Mouse (Mus musculus) B cell, adult 2 months (primary cell): Measurements from ENCODE around the gene Osbpl8.
"Not testable (repeated sequence)": the region's sequence is repeated elsewhere in the genome, so short reads cannot be mapped to it uniquely, and the experiment has no call there.

Experiments used
- DNase-seq, 2 experiments: peaks; one replicate each; pipeline ENCODE4 v3.0.0; 2022

The Osbpl8 gene

DNA sequence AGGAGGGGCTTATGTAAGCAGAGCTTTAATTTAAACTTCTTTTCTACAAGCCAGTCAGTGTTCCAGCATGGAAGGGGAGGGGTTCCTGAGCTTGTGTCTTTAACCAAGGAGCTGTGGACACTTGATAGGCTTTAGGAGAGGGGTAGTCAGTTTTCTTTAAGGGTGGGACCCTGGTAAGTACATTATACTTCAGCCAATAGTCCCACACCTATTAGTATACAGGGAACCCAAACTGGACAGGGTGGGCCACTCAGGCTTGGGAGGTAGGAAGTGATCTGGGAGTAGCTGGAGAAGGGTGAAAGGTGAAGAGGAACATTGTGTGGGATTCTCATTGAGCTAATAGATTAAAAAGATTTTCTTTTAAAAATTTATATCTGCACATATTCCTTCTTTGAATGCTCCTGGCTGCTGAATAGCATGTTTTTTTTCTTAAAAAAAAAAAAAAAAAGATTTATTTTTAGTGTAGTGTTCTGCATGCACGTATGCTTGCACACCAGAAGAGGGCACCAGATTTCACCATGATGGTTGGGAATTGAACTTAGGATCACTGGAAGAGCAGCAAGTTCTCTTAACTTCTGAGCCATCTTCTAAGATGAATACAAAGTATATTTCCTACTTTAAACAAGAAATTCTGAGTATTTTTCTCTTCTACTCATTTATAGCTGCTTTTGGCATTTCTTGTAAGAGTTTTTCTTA is 21.2 kb downstream of the Osbpl8 start:
- no peak for DNase-seq

DNA sequence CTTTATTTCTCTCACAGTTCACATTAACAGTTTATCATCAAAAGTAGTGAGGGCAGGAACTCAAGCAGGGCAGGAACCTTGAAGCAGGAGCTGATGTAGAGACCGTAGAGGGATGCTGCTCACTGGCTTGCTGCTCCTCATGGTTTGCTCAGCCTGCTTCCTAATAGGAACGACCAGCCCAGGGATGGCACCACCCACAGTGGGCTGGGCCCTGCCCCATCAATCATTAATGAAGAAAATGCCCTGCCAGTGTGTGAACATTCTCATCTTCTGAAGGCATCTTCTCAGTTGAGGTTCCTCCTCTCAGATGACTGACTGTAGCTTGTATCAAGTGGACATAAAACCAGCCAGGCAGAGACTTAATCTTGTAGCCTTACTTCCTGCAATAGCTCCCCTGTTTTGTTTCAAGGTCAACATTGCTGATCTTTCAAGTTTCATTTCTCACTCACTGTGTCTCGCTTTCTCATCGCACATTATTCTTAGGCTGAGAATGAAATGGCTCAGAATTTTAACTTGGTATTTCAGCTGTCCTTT is 24.5 kb downstream of the Osbpl8 start:
- DNase-seq: no peak

DNA sequence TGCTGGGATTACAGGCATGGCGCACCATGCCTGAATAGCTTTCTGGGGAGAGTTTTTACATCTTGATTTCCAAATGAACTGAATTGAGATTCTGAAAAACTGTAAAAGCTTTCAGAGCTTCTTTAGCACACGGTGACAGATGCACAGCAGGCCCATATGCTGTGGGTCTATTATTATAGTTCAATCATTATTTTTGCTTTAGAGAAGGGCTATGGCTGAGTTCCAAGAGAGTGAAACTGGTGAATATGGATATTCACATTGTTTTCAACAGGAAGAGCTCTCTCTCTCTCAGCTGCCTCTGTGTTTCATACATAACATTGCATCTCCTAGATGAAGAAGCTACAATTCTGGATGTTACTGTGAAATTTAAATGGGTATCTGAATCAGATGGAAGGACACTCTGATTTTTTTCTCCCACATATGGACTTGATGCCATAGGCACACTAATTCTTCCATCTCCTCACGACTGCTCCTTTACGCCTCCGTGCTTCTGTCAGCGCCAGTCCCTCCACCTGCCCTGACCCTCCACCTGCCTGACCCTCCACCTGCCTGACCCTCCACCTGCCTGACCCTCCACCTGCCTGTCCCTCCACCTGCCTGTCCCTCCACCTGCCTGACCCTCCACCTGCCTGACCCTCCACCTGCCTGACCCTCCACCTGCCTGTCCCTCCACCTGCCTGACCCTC is 25.7 kb downstream of the Osbpl8 start:
- DNase-seq: no peak

DNA sequence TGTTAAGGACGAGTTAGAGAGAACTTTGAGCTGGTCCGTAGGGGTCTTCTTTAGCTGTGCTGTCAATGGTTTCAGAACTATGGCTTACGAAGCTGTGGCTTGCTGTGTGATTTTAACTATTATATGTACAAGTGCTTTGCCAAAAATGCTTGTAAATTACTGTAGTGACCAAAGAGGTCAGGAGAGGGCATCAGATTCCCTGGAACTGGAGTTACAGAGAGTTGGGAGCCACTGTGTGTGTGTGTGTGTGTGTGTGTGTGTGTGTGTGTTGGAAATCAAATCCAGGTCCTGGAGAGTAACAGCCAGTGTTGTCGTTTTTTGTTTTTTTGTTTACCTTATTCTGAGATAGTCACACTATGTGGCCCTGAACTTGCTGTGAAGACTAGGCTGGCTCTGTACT is 29.0 kb downstream of the Osbpl8 start:
- DNase-seq: no peak

DNA sequence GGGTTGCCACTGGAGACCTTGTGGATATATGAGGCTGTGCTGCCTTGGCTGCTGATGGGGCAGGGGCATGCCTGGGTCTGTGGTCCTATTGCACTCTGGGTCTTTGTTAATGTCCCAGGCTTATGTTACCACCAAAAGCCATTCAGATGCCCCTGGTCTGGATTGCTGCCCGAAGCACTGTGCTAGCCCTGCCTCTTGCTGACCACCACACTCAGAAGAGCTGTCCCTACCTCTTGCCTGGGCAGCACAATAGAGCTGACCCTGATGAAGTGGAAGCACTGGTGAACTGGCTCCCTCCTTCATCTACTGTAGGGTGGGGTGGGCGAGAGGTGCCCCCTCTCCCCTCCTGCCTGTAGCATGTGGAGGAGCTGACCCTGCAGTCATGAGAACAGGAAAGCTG is 31.6 kb downstream of the Osbpl8 start:
- DNase-seq: no peak

DNA sequence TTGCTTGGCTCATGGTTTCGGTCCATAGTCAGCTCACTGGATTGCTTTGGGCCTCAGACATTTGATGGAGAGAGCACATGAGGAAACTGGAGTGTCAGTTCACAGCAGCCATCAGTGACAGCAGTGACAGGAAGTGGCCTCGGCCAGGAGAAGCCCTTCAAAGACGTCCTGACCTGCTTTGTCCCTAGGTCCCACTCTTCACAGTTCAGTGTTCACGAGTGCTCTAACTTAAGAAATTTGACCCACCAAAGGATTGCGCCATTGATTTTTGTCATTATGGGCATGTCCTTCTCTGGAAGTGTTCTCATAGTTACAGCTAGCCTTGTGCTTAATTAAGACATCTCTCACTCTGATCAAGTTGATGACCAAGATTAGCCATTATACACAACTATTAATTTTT is 34.2 kb downstream of the Osbpl8 start:
- DNase-seq: not testable (repeated sequence)

DNA sequence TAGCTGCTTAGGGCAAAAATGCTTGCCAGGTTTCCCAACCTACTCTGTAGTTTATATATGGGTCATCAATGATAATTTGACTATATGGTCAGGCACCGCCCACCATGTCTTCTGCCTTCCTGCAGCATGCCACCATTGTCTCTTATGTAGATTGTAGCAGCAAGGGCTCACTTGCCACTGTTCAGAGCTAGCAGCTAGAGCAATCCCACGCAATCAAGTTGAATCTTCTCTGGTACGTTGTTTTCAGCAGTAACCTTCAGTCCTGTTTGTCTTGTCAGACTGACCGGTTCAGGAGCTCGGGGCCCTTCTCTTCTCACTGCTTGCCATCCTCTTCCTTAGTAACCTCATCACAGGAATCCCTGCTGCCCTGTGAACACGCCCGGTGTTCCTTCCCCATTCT is 36.6 kb downstream of the Osbpl8 start:
- DNase-seq: no peak

DNA sequence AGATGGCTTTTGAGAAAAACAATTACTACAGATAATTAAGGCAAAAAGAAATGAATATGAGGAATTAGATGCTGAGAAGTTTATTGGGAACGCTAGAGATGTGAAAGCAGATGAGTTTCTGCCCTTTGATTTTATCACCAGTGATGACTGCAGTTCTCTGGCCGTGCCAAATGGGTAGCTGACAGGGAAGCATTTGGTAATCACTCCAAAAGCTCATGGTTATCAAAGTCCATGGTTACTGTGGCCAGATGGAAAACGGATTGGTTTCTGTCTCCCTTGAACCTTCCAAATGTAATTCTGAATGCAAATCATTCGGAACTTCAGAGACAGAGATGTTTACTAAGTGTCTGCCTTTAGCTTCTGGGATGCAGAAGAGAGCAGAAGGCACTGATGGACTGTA is 37.1 kb downstream of the Osbpl8 start:
- no peak for DNase-seq

DNA sequence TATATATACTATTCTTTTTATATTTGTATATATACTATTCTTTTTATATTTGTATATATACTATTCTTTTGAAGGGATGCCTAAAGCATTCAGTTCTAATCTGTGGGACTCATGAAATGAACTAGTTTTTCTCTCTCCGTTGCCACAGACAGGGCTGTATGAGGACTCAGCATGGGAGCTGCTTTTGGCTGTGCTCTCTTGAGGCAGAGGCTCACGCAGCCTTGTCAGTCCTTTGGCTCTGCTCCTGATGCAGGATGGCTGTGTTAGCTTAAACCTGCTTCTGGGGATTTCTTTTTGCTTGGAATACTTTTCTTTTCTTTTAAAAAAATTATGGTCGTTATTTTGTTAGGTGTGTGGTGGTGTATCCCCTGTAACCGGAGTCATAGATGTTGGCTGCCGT is 39.5 kb downstream of the Osbpl8 start:
- DNase-seq: no peak

DNA sequence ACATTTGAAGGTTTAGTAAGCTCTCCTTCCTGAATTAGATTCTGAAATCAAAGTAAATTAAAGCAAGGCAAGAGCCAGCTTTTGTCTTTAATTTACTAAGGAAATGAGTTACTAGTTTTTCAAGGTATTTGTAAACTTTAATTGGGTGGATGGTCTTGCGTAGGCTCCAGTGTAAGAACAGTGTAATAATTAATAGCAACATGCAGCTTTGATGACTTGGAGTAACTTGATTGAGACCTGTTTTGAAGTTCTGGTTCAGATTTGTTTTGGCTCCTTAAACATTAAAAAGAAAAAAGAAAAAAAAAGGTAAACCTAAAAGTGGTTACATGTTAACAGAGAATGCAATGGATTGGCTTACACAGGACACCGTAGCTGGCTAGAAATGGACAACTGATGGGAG is 40.9 kb downstream of the Osbpl8 start:
- no peak for DNase-seq

DNA sequence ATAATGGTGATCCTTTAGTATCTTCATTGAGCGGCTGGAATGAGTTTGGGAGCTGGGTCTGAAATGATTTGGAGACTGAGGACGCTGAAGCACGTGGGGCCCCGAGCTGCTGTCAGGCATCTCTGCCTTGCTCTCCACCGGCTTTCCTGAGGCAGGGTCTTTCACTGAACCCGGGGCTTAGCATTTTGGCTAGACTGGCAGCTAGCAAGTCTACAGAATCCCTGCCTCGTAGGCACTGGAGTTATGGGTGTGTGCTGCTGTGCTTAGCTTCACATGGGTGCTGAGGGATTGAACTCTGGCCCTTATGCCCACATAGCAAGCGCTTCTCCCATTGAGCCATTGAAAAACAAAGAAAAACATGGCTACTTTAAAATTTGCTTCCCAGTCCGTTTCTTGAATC is 42.8 kb downstream of the Osbpl8 start:
- no peak for DNase-seq

DNA sequence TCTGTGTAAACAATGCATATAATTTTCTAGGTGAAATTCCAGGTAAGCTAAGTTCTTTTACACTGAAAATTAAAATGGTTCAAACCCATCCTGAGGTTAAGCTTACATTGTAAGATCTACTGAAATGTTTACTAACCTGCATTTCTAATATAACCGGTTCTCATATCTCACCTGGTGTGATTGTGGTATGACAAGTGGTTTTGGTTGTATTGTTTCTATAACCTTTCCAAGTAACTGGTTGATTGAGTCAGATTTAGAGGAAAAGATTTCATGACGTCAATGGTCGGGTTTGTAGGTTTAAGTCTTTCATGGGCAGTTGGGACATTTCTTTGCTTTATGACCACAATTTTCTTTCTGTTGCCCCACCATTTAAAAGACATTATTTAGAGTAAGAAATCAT is 49.5 kb downstream of the Osbpl8 start:
- no peak for DNase-seq

DNA sequence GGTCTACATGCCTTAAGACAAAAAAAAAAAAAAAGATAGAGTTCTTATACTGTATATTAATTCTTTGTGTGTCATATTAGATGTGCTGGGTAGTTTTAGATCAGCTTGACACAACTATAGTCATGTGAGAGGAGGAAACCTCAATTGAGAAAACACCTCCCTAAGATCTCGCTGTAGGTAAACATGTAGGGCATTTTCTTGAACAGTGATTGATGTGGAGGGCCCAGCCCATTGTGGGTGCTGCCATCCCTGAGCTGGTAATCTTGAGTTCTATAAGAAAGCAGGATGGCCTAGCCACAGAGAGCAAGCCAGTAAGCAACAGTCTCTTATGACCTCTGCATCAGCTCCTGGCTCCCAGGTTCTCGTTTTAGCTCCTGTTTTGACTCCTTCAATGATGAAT is 50.1 kb downstream of the Osbpl8 start:
- no peak for DNase-seq

DNA sequence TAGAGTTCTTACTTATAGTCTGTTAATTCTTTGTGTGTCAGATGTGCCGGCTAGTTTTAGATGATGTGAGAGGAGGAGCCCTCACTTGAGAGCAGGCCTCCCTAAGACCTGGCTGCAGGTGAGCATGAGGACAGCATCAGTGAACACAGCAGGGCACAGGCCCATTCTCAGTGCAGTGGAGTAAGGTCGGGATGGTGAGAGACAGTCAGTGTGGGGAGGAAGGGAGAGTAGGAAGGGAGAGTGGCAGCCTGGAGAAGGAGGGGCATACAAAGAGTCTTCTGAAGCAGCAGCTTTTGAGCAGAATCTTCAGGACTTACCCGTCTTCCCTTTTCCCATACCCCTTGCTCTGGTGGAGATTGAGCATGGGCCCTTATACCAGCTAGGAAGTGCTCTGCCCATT is 51.0 kb downstream of the Osbpl8 start:
- no peak for DNase-seq

DNA sequence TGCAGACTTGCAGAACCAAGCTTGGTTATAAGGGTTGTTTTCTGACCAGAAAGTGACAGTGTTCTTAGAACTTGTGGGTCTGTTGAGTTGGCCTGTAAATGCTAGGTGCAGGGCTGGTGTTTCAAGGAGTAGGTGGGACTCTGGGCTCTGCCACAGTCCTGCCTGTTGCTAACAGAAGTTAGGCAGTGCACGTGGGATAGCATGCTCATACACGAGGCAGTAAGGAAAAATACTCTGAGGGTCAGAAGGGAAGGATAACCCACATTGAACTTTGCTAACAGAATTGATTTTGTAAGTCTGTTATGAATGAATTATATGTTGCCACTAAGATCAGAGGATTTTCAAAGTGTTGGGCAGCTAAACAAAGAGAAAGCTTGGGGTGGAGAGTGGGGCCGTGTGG is 51.6 kb downstream of the Osbpl8 start:
- DNase-seq: no peak

DNA sequence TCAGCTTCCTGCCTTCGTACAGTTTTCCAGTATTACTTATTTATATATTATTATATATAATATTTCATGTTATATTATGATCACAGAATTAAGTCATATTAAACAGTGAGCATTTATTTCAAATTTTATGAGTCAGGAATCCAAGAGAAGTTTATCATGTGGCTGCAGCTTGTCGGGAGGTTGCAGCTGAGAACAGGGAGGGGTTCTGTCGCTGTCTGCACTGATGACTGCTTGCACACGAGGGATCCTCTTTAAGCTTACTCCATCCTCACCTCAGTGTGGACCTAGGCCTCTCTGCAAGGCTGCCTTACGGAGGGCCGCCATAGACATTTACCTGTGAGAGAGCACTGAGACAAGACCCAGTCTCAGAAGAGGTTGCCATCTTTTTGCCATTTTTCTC is 58.0 kb downstream of the Osbpl8 start:
- no peak for DNase-seq

DNA sequence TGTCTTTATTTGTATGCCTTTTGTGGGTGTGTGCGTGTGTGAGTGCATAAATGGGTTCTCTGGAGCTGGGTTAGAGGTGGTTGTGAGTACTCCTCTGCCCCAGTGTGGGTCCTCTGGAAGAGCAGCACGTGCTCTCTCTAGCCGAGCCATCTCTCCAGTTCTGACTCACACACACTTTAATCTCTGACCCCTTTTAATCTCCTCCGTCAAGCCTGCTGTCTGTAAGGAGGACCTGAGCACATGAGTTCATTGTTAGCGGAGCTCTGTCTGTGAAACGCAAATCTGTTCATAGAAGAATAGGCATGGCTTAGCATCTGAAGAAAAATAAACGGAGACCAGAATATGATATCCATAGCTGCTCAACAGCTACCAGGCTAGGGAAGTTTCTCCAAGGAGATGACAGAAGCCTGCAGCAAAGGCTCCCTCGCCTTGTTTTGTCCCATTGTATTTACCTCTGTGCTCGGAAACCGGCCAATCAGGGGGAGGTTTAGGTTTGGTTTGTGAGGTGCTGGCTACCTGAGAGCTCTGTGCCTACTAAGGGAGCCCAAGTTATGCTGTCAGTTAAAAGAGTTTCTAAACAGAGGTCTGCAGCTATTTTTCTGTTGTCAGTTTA is 58.8 kb downstream of the Osbpl8 start:
- no peak for DNase-seq

DNA sequence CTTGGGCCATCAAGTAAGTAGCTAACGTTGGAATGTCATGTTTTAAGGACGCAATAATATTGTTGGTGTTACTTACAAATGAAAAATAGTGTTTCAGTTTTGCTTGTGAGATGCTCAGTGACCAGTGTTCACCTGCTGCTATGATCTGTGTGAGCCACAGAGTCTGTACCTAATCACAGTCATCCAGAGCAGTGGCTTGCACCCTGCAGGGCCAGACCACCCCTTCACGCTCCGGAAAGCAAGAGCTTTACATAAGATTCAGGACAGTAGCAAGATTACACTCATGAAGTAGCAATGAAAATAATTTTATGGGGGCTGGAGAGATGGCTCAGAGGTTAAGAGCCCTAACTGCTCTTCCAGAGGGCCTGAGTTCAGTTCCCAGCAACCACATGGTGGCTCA is 60.1 kb downstream of the Osbpl8 start:
- DNase-seq: peak in 1 of 2 experiments; percentile 5

DNA sequence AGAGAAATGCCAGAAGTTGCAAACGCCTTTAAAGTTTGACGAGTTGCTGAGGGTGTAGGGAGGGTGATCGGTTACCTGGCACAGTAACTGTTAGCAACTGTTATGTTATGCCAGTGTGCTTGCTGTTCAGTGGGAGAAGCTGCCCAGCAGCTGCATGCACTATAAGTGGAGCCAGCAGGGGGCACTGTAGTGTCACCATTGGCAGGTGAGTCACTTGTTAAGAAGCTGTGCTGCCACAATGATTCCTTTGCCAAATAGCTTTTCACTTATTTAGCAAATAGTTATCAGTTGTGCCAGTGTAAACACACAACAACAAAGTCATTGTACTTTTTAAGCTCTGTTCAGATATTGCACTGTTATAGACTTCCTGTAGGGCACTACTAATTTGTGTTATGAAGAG is 62.0 kb downstream of the Osbpl8 start:
- DNase-seq: peak; percentile 93 to 94

DNA sequence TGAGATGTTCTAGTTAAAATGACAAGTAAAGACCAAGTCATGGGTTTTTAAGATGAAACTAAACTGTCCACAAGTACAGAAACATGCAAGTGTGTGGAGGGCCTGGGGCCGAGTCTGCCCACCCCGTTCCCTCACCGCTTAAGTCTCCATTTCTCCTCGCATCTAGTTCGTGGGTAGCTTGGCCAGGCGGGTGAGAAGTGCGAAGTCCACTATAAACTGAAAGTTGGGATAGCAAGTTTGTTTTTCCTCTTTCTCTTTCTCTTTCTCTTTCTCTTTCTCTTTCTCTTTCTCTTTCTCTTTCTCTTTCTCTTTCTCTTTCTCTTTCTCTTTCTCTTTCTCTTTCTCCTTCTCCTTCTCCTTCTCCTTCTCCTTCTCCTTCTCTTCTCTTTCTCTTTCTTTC is 67.7 kb downstream of the Osbpl8 start:
- peak; percentile 20 for DNase-seq

DNA sequence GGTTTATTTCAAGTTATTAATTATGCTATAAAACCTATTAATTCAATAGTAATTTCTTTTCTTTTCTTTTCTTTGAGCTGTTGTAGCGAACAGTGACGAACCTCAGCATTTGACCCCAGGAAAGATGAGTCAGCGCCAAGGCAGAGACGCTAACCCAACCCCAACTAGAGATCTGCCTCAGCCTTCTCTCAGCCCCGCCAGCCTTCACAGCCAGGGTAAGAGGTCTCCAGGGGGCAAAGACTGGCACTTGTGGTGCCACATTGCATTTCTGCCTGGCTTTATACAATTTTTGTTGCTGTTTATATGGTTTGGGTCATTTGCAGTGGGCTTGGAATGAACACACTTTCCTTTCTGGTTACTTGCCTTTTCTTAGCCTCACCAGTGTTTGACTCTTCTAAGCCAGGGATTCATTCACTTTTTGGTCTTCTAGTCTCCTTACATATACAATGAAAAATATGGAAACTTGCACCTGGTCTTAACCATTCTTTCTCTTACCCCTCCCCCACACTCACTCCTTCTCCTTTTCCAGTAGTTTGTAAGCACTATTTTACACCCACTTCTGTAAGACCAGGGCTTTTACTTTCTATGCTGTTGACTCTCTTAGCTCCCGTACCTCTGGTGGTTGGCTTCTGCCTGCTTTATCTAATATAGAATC is 69.1 kb downstream of the Osbpl8 start:
- no peak for DNase-seq

DNA sequence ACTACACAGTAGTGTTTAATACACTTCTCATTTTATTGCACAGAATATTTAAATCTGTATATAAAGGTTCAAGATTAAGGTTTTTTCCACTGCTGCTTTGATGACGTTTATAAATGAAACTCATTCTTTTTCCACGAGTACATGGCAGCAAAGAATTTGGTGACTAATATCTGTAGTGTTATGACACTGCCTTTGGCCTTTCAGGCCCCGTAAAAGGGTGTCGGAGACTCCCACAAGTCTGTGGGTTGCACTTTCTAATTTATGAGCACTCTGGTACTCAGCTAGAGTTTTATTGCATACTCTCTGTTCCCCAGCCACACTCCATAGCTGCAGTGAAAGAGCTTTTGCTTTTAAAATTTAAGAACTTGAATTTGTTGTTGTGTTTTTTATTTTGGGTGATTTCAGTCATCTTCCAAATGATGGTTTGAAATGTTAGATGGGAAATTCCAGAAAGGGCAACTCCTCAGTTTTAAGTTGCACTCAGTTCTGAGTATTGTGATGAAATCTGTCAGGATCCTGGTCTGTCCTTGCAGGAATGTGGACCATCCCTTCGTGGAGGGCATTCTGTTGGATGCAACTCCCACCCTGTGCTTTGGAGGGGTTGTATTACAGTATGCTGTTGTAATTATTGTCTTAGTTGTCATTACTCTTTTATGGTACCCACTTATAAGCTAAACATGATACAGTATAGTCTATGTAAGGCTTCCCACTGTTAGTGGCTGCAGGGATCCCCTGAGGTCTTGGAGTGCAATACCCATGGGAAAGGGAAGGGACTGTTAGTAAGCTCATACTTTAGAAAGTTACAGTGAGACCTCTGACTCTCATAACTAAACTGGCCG is 70.1 kb downstream of the Osbpl8 start:
- DNase-seq: no peak

DNA sequence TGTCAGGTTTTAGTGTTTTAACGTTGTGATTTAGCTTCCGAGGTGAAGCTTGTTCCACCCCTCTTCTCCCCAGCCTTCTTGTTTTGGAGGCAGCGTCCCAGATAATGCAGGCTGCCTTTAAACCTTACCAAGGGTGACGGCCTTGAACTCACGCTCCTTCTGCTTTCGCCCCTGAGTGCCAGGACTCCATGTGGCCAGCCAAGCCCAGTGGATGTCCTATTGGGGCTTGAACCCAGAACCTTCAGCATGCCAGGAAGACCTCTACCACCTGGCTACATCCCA is 70.7 kb downstream of the Osbpl8 start:
- DNase-seq: no peak
